Mouse (Mus musculus) mesoderm, embryonic 11.5 days (tissue): ENCODE results near the gene Adam1a.

Experiments used
- DNase-seq: peaks from one replicate; pipeline ENCODE4 v3.0.0-alpha.2; 2012; ENCODE audit warnings: low read depth, low spot score

Adam1a gene

DNA sequence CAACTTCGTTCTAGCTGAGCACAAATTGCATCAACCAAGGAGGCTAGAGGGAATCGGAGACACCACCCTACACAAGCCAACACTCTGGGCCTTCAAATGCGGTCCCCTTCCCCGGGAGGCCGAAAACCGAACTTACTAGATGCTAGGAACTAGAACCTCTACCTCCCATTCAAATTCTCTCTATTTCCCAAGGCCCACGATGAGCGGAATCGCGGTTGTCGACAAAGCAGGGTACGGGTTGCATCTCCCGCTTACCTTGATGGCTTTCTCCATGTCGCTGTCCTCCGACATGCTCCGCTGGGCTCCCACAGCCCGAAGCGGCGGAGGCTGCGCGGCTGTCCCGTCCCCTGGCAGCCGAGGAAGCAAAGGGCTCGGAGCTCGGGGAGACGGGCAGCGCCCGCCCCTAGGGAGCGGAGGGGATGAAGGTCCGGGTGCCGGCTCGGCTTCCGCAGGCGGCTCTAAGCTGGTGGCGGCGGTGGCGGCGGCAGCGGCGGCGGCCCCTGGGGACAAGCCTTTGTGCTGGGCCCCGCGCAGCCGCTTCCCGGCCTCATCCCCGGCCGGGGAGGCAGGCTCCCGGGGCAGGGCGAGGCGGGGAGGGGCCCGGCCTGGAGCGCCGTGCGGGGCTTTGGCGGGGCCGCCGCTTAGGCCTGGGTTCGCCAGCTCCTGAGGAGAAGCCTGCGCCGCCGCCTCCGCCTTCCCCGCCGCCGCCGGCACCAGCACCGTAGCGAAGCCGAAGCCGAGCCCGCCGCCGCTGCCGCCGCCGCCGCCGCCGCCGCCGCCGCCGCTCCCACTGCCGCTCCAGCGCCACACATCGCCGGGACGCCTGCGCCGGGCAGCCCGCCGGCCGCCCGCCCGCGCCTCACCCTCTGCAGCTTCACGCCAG, at the start of gene Adam1a, which contains the start of gene Gm42878:
Adam1a (minus strand) TSS at position 573 of the 883 bp plus-strand sequence.
Gm42878 (minus strand) TSS at position 573 of the 883 bp plus-strand sequence.
- DNase-seq = peak; percentile 25

DNA sequence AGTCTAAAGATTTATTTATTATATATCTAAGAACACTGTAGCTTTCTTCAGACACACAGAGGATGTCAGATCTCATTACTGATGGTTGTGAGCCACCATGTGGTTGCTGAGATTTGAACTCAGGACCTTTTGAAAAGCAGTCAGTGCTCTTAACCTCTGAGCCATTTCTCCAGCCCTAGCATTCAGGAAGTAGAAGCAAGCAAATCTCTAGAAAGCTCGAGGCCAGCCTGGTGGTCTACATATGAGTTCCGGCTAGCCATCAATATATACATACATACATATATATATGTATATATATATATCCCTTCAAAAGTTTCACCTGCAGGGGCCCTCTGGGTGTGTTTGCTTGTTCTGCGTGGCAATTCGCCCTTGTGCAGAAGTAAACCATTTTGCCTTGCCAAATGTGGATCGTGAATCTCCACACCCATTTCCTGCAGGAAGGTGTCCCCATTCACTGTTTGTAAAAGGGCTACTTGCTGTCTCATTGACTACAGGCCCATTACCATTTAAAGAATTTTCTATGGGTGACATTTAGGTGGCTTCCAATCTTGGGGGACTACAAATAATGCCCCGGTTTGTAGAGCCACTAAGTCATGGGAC, 49.5 kb upstream of the Adam1a start:
- no peak for DNase-seq

DNA sequence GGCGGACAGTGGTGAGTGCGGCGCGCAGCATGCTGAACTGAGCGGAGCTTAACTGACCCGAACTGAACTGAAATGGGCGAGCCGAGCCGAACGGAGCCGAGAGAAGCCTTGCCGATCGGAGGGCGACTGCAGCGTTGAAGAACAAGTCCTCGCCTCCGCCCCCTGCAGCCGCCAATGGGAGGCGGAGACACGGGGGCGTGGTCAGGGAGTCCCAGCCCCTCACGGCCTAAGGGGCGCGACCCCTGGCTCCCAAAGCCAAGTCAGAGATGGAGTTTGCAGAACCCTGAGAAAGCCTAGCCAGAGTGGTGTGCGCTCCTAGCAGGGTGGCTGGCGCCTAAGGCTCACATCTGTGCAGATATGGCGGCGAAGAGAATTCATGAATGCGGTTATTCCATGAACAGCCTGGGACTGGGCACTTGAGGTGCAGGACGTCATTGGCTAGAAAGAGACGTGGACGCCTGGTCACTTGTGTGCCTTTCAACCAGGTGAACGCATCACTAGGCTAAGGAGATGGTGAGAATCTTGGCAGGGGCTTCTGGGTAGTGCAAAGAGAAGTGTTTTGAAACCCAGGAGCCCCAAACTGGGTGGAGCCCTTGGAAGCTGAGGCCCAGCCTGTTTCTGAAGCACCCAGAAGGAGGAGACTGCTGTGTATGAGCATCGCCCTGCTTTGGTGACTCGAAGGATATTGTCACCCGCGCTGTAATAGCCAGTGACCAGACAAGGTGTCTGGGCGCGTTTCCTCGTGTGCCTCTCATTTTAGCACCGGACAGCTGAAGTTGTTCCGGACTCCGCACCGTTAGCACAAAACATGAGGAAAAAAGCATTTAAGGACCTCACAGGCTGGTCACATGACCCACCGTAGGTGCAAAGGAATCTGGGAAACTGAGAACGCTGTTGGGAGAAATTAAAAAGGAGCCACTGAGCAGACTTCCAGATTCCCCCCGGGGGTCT, 48.4 kb upstream of the Adam1a start, which contains the start of gene Aldh2:
Aldh2 (minus strand) TSS at position 374 of the 951 bp plus-strand sequence.
- peak; percentile 87 for DNase-seq

DNA sequence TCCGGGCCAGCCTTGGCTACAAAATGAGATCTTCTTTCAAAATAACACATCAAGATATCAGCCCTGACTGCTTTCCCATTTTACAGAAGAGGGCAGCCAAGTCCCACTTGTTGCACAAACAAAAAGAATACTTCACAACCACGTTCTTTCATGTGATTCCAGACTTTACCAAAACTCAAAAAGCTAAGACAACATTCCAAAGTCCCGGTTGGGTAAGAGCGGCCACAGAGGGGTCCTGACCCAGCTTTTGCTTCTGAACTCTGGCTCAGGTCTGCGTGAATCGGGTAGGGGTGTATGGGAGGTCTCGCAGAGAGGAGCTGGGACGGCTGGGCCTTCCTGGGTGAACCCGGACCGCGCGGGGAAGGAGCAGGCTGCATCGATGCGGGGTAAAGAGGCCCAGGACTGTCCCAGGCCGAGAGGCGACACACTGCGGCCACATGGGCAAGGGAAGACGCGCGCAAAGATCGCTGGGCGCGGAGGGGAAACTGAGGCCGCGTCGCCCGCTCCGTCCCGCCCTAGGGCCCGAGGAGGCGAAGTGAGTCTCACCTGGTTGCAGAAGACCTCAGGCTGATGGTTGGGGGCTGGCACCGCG, 47.6 kb upstream of the Adam1a start:
- DNase-seq = no peak

DNA sequence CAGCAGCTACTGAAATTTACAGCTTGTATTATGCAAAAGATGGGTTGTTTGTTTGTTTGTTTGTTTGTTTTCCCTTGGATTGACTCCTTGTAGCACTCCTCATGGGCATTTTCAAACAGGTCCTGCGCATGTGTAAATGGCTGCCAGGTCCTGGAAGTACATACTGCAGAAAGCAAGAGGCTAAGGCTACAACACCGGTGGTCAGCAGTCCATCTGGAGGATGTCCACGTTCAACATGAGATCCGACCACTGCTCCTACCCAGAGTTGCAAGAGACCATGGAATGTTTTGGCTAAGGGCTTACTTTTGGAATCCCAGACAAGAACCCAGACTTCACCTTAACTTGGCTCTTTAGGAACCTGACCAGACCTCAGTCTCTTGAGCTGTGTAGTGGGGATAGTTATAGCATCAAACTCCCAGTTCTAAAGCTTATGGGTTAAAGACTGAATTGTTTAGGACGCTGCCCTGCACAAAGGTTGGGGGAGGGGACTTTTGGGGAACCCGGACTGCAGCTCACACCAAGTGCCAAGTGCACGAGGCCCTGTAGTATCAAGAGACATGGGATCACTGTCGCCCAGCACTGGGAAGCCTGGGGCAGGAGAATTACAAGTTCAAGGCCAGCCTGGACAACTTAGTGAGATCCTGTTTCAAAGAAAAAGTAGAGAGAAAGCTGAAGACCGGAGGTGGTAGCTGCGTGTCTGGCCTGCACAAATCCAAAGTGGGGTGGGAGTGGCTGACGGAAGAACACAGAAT, 47.0 kb upstream of the Adam1a start:
- no peak for DNase-seq

DNA sequence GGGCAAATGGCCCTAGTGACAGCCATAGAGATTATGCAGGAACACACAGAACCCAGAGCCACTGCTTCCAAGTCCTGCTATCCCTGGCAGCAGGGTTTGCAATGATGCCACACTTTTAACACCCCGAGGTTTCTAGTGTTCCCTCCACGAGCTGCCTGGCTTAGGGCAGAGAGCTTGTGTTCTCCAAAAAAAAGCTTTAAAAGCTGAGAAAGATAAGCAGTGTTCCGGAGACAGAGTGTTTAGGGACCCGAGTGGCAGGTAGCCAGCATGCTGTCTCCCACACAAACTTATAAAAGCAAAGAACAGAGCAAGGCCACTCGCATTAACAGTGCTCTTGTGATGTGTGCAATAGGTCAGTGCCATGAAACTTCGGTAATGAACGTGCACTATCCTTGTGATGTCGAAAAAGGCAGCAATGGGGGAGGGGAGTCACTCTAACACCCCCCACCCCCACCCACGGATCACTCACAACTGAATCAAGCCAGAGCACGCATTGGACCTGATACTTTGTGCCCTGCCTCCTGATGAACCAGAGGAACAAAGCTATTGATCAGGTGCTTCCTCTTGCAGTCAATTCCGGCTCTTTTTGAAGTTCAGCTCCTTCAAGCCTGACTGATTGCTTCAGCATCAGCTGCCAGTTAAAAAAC, 46.3 kb upstream of the Adam1a start:
- no peak for DNase-seq

DNA sequence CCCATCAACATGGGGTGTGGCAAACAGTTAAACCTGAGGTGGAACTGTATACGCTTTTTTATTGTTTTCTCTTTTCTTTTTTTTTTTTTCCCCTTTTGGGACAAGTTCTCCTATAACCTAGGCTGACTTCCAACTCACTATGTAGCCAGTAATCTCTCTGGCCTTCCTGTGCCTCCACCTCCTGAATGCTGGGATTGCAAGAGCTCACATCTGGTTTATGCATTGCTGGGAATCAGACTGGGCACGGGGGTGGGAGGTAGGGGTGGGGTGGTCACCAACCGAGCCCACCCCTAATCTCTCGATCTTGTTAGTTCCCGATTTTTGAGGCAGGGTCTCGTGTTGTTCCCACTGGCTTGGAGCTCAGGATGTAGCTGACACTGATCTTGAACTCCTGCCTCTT, 44.6 kb upstream of the Adam1a start:
- DNase-seq = no peak

DNA sequence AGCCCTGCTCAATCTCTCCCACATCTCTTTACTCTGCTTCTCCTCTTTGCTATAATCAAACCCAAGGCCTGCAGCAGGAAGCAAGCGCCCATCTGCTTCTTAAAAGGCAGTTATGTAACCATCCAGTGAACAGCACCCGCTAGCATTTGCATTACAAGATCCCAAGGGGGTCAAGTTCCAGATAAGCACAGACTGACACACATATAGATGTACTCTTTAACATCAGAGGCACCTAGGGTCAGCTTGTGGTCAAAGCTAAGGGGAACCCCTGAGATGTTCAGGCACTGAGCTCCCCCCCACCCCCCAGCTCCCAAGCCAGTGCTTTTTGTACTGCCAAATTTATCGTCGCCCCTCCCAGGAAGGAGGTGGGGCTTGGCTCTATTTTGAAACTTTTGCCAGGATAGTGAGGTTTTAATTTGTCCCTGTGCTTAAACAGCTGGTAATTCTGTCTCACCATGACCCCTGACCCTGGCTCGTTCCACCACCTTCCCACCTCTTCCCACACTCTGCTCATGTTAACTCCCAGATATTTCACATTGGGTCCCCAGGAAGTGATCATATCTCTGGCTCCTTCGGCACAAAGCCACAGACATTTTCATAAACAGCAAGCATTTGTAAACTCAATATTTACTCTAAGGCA, 41.2 kb upstream of the Adam1a start:
- DNase-seq = no peak

DNA sequence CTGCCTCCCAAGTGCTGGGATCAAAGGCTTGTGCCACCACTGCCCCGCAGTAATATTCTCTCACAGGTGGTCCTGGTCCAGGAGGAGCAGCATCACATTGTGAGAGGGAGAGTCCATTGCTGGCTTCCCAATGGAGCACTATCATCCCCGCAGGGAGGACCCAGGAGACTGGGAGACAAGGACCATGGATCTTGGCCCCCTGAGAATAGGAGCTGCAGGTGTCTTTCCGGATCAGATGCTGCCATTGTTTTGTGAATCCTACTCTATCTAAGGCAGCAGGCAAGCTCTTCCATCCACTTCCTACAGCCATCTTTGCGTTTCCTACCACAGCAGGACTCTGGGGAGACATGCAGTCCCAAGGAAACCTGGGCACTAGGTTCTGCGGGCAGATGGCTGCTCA, 40.4 kb upstream of the Adam1a start:
- no peak for DNase-seq

DNA sequence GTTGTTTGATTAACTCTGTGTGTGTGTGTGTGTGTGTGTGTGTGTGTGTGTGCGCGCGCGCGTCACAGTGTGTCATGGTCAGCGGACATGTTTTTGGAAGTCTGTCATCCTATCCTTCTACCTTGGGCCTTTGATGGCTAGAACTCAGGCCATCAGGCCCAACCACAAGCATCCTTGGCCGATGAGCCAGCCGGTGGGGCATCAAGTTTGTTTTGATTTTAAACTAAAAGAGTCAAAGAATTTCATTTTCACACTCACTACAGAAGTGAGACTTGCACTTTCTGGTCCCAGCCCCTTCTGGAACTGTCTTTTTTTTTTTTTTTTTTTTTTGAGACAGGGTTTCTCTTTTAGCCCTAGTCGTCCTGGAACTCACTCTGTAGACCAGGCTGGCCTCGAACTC, 39.7 kb upstream of the Adam1a start:
- DNase-seq = no peak

DNA sequence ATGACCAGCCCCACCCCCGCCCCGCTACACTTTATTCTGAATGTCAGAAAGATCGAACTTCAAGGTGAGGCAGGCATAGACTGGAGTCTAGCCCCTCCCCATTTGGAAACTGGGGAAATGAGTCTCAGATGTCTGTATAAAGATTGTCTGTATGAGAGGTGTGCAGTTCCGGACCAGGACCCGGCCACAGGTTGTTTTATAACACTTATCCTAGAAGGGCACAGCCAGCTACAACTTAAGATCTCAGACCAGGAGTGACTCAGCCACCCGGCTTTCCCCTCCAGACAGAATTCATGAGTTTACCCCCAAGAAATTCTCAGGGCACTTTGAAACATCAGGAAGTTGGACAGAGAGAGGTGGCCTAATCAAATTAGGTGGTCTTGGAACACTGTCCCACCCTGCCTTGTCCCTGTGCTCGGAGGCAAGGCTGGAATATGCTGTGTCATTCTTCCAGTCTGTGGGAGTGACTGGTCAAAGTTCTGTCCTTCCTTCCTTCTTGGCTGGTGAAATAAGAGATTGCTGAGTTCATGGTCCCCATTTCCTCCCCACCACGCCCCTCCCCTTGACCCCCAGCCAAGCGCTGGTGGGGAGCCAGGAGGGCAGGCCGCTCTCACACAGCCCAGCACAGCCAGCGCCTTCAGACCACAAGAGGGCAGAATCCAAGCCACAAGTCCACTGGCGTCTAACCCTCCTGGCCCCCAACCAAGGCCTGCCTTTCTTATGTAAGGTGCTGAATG, 38.7 kb upstream of the Adam1a start:
- DNase-seq = no peak

DNA sequence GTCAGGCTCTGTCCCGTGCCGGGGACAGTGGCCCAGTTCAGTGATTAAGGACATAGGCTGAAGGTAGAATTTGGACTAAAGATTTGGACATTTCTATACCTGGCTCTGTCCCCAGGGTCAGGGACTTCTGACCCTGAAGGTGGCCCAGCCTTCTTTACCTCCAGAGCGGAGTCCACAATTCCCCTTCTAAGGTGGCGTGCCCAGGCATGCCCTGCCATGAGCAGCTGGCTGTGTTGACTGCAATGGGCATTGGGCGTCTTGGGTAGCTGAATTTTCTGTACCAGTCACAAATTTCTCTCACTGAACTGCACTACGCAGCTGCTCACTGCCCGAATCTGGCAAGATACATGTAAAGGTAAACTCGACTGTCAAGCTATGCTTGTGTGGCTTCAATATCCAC, 36.7 kb upstream of the Adam1a start:
- no peak for DNase-seq

DNA sequence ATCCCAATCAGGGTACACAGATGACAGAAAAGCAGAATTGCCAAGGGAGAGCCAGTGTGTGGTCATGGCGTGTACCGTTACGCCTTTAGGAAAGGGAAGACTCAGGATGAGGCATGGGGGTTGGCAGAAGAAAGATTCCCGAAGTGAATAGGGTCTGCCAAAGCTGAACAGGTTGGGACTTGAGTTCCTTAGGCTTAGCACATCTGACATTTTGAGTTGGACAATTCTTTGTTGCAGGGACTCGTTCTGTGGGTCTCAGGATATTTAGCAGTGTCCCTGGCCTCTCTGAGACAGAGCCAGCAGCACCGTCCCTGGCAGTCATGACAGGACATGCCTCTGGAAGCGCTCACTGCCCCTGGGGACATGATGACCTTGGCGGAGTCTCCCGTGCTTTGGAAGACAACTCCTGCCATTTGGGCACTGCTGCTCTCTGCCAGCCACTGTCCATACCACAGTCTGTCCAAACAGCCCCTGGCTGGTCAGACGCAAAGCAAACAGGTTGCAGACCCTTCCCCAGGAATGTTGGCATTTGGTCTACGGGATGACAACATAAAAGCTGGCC, 31.7 kb upstream of the Adam1a start:
- DNase-seq = no peak

DNA sequence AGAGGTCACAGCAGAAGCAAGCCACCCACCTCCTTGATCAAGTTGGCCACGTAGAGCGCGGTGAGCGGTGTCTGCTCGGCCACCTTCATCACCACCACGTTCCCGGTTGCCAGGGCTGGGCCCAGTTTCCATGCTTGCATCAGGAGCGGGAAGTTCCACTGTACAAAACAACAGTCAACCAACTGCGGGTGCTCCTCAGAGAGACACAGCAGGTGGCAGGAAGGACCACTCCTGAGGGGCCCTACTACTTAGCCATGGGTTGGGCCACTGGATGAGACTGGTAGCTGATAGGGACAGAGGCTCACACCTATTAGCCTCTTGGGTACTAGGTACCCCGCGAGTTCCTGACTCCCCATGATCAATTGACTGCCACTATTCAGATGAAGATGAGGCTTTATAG, 30.6 kb upstream of the Adam1a start:
- no peak for DNase-seq

DNA sequence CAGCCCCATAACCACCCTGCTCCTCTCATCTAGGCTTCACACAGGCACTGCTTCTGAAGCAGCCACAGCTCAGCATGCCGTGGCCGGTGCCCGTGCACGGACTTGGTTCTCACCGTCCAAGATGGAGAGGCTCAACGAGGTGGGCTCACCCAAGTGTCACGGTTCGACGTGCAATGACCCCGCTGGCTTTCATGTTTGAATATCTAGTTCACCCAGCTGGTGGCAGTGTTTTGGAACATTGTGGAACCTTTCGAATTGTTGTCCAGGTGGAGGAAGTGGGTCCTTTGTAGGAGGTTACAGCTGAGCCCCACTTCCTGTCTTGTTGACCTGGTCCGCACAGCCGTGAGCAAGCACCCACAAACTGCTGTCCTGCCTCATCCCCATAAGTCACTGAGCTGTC, 28.9 kb upstream of the Adam1a start:
- DNase-seq = no peak

DNA sequence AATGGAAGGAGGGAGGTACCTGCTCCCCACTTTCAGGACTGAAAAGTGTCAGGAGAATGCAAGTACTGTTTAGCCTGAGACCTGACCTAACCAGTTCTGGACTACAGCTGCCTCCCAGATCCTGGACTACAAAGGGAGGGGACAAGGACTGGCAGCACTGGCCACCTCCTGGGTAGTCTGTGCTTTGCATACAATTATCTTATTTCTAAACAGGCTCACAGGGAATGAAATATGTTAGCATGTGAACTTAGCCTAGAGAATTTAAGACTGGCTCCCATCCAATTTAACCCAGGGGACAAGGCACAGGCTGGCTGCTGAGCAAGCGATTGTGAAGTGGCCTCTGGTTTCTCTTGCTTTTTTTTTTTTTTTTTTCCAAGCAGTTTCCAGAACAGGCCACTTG, 25.5 kb upstream of the Adam1a start:
- no peak for DNase-seq

DNA sequence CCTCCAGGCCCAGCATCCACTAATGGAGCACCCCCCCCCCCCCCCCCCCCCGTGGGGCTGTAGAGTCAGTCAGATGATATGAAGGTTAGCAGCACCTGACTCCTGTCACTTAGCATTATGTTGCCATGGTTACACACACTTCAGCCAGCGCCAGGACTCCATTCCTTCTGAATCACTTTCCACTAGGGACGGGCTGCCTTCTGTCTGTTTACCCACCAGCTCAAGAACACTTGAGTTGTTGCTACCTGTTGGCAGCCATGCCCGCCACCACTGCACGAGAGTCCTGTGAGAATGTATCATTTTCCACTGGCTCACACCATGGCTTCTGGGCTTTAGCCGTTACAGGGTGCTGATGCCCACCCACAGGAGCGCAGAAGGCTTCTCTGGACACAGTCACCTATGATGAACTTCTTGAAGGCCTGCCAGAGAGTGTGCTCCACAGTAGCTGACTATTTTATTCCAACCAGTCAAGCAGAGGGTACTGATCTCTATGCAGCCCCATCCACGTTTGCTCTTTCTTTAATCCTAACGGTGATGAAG, 24.7 kb upstream of the Adam1a start:
- DNase-seq = no peak

DNA sequence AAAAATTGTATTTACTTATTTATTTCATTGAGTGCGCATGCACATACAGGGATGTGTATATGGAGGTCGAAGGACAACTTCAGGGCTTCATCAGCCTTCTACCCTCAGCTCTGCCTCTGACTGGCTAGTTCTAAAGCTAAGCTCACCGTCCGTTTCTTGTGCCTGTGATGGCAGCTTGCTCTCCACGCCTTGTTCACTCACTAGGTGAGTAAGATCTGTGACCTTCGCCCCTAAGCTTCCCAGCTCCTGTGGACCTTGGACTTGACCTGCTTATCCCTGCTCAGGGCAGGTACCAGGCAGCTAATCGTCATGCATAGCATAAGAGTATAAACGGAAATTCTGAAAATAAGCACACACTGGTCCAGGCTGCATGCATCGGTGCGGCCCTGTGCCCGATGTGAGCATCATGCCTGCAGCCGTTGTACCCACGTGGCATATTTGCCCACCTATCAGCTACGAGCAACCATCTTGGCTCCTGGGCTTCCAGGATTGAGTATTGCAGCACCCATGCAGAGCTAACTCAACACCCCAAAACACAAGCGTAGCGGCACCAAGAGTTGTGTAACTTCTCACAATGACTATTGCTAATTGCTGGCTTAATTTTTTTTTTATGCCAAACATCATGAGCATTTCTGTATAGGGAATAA, 20.9 kb upstream of the Adam1a start:
- DNase-seq = no peak
